Mouse (Mus musculus) forebrain, embryonic 12.5 days (tissue): ENCODE results near the gene Cry1. TPM values are rescaled to one million over a fixed set of nuclear protein-coding genes. Genes with fewer than 3 reads are reported as not detected.

ENCODE experiments used
- ATAC-seq: fragments of 200-750 bp; cut with Nextera tagmentation; 2 replicates; pipeline ENCODE4 v1.8.0; 2017; ENCODE audit warnings: moderate TSS enrichment; ENCODE audit not compliant: low FRiP score
- H3K27ac ChIP-seq: fragments of 300-500 bp; sonication (generic); 2 replicates; pipeline ENCODE4 v1.5.1; 2016; ENCODE audit warnings: mild to moderate bottlenecking
- H3K27me3 ChIP-seq: fragments of 300-500 bp; sonication (generic); 2 replicates; pipeline ENCODE4 v1.6.1; 2016; ENCODE audit warnings: mild to moderate bottlenecking
- H3K36me3 ChIP-seq: fragments of 300-500 bp; sonication (generic); replicated peaks from 2 replicates; pipeline ENCODE4 v1.6.1; 2016; ENCODE audit warnings: mild to moderate bottlenecking
- H3K4me1 ChIP-seq: fragments of 300-500 bp; sonication (generic); 2 replicates; pipeline ENCODE4 v1.6.1; 2016
- H3K4me2 ChIP-seq: fragments of 300-500 bp; sonication (generic); 2 replicates; pipeline ENCODE4 v1.6.1; 2016; ENCODE audit warnings: mild to moderate bottlenecking, moderate library complexity
- H3K4me3 ChIP-seq: fragments of 300-500 bp; sonication (generic); replicated peaks from 2 replicates; pipeline ENCODE4 v1.5.1; 2016; ENCODE audit warnings: mild to moderate bottlenecking
- H3K9ac ChIP-seq: fragments of 300-500 bp; sonication (generic); 2 replicates; pipeline ENCODE4 v1.6.1; 2016; ENCODE audit warnings: mild to moderate bottlenecking
- H3K9me3 ChIP-seq: fragments of 300-500 bp; sonication (generic); 2 replicates; pipeline ENCODE4 v1.6.1; 2016
- WGBS: fragments of 180-500 bp; shearing (Covaris S2); methylation state at CpG from one replicate; pipeline ENCODE4 v1.1.7; 2016; 5-methylcytosine and 5-hydroxymethylcytosine counted together
- polyA plus RNA-seq: library from polyadenylated mRNA; unstranded; fragments of >200 nt; fragmentation: Nextera tagmentation; extraction: Ambion mirVana; gene quantifications from 2 replicates; pipeline ENCODE4 v1.2.1, GENCODE M21; 2016

Gene Cry1
- polyA plus RNA-seq, 1 experiment from 2014 or later = 37.4 TPM

GRCm38 (mm10) chr10:85189966-85190365, 5.1 kb upstream of the Cry1 start:
- no peaks in the 10 kb centered on the region for H3K9me3 ChIP-seq
- WGBS = 87% methylated on average over 5 of the region's 5 CpGs
- no peaks in the 10 kb centered on the region for H3K4me1 ChIP-seq
- H3K4me2 ChIP-seq = no peak overlapping the region
- H3K27ac ChIP-seq = no peak overlapping the region
- ATAC-seq = no peak
- H3K27me3 ChIP-seq = no peaks in the 10 kb centered on the region
- H3K9ac ChIP-seq = no peak overlapping the region
- no peak overlapping the region for H3K4me3 ChIP-seq
- H3K36me3 ChIP-seq = no peaks in the 10 kb centered on the region

GRCm38 (mm10) chr10:85186499-85186794, 1.6 kb upstream of the Cry1 start:
- no peak overlapping the region for H3K4me3 ChIP-seq
- no peak overlapping the region for H3K27ac ChIP-seq
- H3K9me3 ChIP-seq = no peaks in the 10 kb centered on the region
- H3K27me3 ChIP-seq = no peaks in the 10 kb centered on the region
- H3K4me2 ChIP-seq = no peak overlapping the region
- H3K4me1 ChIP-seq = peaks cover 10% of the 10 kb centered on the region
- 94% methylated on average over 2 of the region's 2 CpGs for WGBS
- ATAC-seq = no peak
- H3K36me3 ChIP-seq = no peaks in the 10 kb centered on the region
- H3K9ac ChIP-seq = no peak overlapping the region

- Histone ChIP-seq H3K4me1 (peaks cover 10% of the 10 kb centered on the region), H3K9ac (peak overlapping the region; percentile 73), H3K4me2 (peak overlapping the region; percentile 89), H3K4me3 (peak overlapping the region; percentile 76), H3K27ac (peak overlapping the region; percentile 89), H3K27me3 (no peaks in the 10 kb centered on the region), H3K36me3 (no peaks in the 10 kb centered on the region), H3K9me3 (no peaks in the 10 kb centered on the region)
- WGBS = 28% methylated on average over 14 of the region's 14 CpGs
- ATAC-seq = no peak
These were observed 1.0 kb upstream of the Cry1 start for GRCm38 (mm10) chr10:85185639-85186498.

GRCm38 (mm10) chr10:85184201-85184963, 482 bp downstream of the Cry1 start:
- no peaks in the 10 kb centered on the region for H3K36me3 ChIP-seq
- peak; percentile 60 for ATAC-seq
- H3K9ac ChIP-seq = peak overlapping the region; percentile 73
- H3K27ac ChIP-seq = peak overlapping the region; percentile 89
- peak overlapping the region; percentile 76 for H3K4me3 ChIP-seq
- H3K9me3 ChIP-seq = no peaks in the 10 kb centered on the region
- H3K4me1 ChIP-seq = peaks cover 10% of the 10 kb centered on the region
- peak overlapping the region; percentile 89 for H3K4me2 ChIP-seq
- under 1% methylated on average over 95 of the region's 95 CpGs for WGBS
- H3K27me3 ChIP-seq = no peaks in the 10 kb centered on the region

- no peak for ATAC-seq
- peak overlapping the region; percentile 73; the same call in 1 of the 2 replicates for H3K9ac ChIP-seq
- H3K4me3 ChIP-seq = peak overlapping the region; percentile 76
- no peaks in the 10 kb centered on the region for H3K36me3 ChIP-seq
- no peak overlapping the region for H3K27ac ChIP-seq
- H3K9me3 ChIP-seq = no peaks in the 10 kb centered on the region
- peaks cover 10% of the 10 kb centered on the region for H3K4me1 ChIP-seq
- H3K27me3 ChIP-seq = no peaks in the 10 kb centered on the region
- peak overlapping the region; percentile 89 for H3K4me2 ChIP-seq
- 3% methylated on average over 11 of the region's 11 CpGs for WGBS
These were observed 1.2 kb downstream of the Cry1 start for GRCm38 (mm10) chr10:85183619-85184018.

GRCm38 (mm10) chr10:85182766-85183165, 2.1 kb downstream of the Cry1 start:
- H3K9ac ChIP-seq = peak overlapping the region; percentile 5; the same call in 1 of the 2 replicates

GRCm38 (mm10) chr10:85176640-85177039, 8.2 kb downstream of the Cry1 start:
- 76% methylated on average over 2 of the region's 2 CpGs for WGBS
- Histone ChIP-seq H3K4me2 (no peak overlapping the region), H3K9me3 (no peaks in the 10 kb centered on the region), H3K27me3 (no peaks in the 10 kb centered on the region), H3K4me1 (no peaks in the 10 kb centered on the region), H3K9ac (no peak overlapping the region), H3K36me3 (no peaks in the 10 kb centered on the region), H3K4me3 (no peak overlapping the region), H3K27ac (no peak overlapping the region)
- ATAC-seq = no peak

More at GRCm38 (mm10) chr10:85182766-85183165, 2.1 kb downstream of the Cry1 start:
- Histone ChIP-seq H3K4me3 (peak overlapping the region; percentile 76), H3K27me3 (no peaks in the 10 kb centered on the region), H3K4me2 (peak overlapping the region; percentile 89), H3K27ac (no peak overlapping the region), H3K9me3 (no peaks in the 10 kb centered on the region), H3K4me1 (peaks cover 10% of the 10 kb centered on the region), H3K36me3 (no peaks in the 10 kb centered on the region)
- no peak for ATAC-seq
- 88% methylated on average over 10 of the region's 10 CpGs for WGBS

- no peak overlapping the region for H3K27ac ChIP-seq
- no peaks in the 10 kb centered on the region for H3K4me1 ChIP-seq
- no peaks in the 10 kb centered on the region for H3K36me3 ChIP-seq
- no peak for ATAC-seq
- H3K9me3 ChIP-seq = no peaks in the 10 kb centered on the region
- WGBS = 78% methylated on average over 5 of the region's 5 CpGs
- no peak overlapping the region for H3K9ac ChIP-seq
- no peaks in the 10 kb centered on the region for H3K27me3 ChIP-seq
- H3K4me3 ChIP-seq = no peak overlapping the region
- no peak overlapping the region for H3K4me2 ChIP-seq
These were observed 19.6 kb downstream of the Cry1 start for GRCm38 (mm10) chr10:85165306-85165705.

- no peak overlapping the region for H3K9ac ChIP-seq
- H3K27ac ChIP-seq = no peak overlapping the region
- no peaks in the 10 kb centered on the region for H3K4me1 ChIP-seq
- no peak for ATAC-seq
- 85% methylated on average over 13 of the region's 13 CpGs for WGBS
- H3K27me3 ChIP-seq = no peaks in the 10 kb centered on the region
- H3K4me3 ChIP-seq = no peak overlapping the region
- H3K36me3 ChIP-seq = no peaks in the 10 kb centered on the region
- H3K4me2 ChIP-seq = no peak overlapping the region
- H3K9me3 ChIP-seq = no peaks in the 10 kb centered on the region
These were observed 20.1 kb downstream of the Cry1 start for GRCm38 (mm10) chr10:85164791-85165190.

GRCm38 (mm10) chr10:85161745-85162351, 23.0 kb downstream of the Cry1 start:
- H3K27me3 ChIP-seq = no peaks in the 10 kb centered on the region
- H3K4me3 ChIP-seq = no peak overlapping the region
- no peak for ATAC-seq
- no peaks in the 10 kb centered on the region for H3K9me3 ChIP-seq
- no peak overlapping the region for H3K4me2 ChIP-seq
- no peak overlapping the region for H3K27ac ChIP-seq
- H3K9ac ChIP-seq = no peak overlapping the region
- H3K36me3 ChIP-seq = no peaks in the 10 kb centered on the region
- no peaks in the 10 kb centered on the region for H3K4me1 ChIP-seq
- 83% methylated on average over 5 of the region's 5 CpGs for WGBS

GRCm38 (mm10) chr10:85159989-85160619, 24.8 kb downstream of the Cry1 start:
- no peak overlapping the region for H3K4me3 ChIP-seq
- no peaks in the 10 kb centered on the region for H3K4me1 ChIP-seq

GRCm38 (mm10) chr10:85157451-85157850, 27.4 kb downstream of the Cry1 start:
- Histone ChIP-seq H3K4me3 (no peak overlapping the region), H3K9me3 (no peaks in the 10 kb centered on the region), H3K4me1 (no peaks in the 10 kb centered on the region), H3K9ac (no peak overlapping the region), H3K36me3 (no peaks in the 10 kb centered on the region), H3K27me3 (no peaks in the 10 kb centered on the region), H3K27ac (no peak overlapping the region), H3K4me2 (no peak overlapping the region)
- no peak for ATAC-seq
- WGBS = 92% methylated on average over 7 of the region's 7 CpGs

More at GRCm38 (mm10) chr10:85159989-85160619, 24.8 kb downstream of the Cry1 start:
- WGBS = 90% methylated on average over 1 of the region's 1 CpGs
- no peak overlapping the region for H3K9ac ChIP-seq
- no peaks in the 10 kb centered on the region for H3K9me3 ChIP-seq
- no peaks in the 10 kb centered on the region for H3K27me3 ChIP-seq
- no peak for ATAC-seq
- H3K4me2 ChIP-seq = no peak overlapping the region
- no peak overlapping the region for H3K27ac ChIP-seq
- no peaks in the 10 kb centered on the region for H3K36me3 ChIP-seq
